Mouse (Mus musculus): ENCODE data around the gene Pomgnt1. TPM values are rescaled to one million over a fixed set of nuclear protein-coding genes. Genes with fewer than 3 reads are reported as not detected.

The Pomgnt1 gene
- 10 to 100 TPM; 31.4 to 43.1 TPM for polyA plus RNA-seq (2012; fragmentation: generic; extraction: Trizol)

GRCm38 (mm10) chr4:116123602-116124519, at the start of gene Pomgnt1, which contains the start of gene Rad54l:
TSS of gene Pomgnt1 (plus strand) at chr4:116123840.
TSS of gene Rad54l (minus strand) at chr4:116123690.

GRCm38 (mm10) chr4:116074861-116075620, 48.6 kb upstream of the Pomgnt1 start, which contains the start of the genes Uqcrh and Lrrc41:
TSS of gene Uqcrh (minus strand) at chr4:116075071.
TSS of gene Lrrc41 (plus strand) at chr4:116075269.

GRCm38 (mm10) chr4:116151238-116151637, 27.6 kb downstream of the Pomgnt1 start, which contains the start of gene Lurap1:
TSS of gene Lurap1 (minus strand) at chr4:116151338.

GRCm38 (mm10) chr4:116167404-116167803, 43.8 kb downstream of the Pomgnt1 start, which contains the start of gene Tspan1:
TSS of gene Tspan1 (minus strand) at chr4:116167601.

GRCm38 (mm10) chr4:116173072-116173471, 49.4 kb downstream of the Pomgnt1 start, which contains the start of the genes 1700042G07Rik and Gm49337:
TSS of gene 1700042G07Rik (plus strand) at chr4:116173372.
TSS of gene Gm49337 (plus strand) at chr4:116173384.

Other genes with a start within 250 kb of the Pomgnt1 start
- not detected for gene Kncn, start 239.4 kb upstream of the Pomgnt1 start, polyA plus RNA-seq (2012; fragmentation: generic; extraction: Trizol)
- gene 6430628N08Rik, start 233.2 kb upstream of the Pomgnt1 start, polyA plus RNA-seq (2012; fragmentation: generic; extraction: Trizol): not detected
- not detected for gene Dmbx1, start 183.9 kb upstream of the Pomgnt1 start, polyA plus RNA-seq (2012; fragmentation: generic; extraction: Trizol)
- gene Faah, start 105.9 kb upstream of the Pomgnt1 start, polyA plus RNA-seq (2012; fragmentation: generic; extraction: Trizol): 1 to 10 TPM in 1 of 2 experiments, under 1 TPM in 1; 0.33 to 1.7 TPM
- 1 to 10 TPM; 5.8 to 8.9 TPM for gene Nsun4, start 70.0 kb upstream of the Pomgnt1 start, polyA plus RNA-seq (2012; fragmentation: generic; extraction: Trizol)
- gene Uqcrh, start 48.8 kb upstream of the Pomgnt1 start, polyA plus RNA-seq (2012; fragmentation: generic; extraction: Trizol): 100 to 1,000 TPM; 350 to 737 TPM
- 10 to 100 TPM; 30.5 to 43.4 TPM for gene Lrrc41, start 48.6 kb upstream of the Pomgnt1 start, polyA plus RNA-seq (2012; fragmentation: generic; extraction: Trizol)
- 1 to 10 TPM; 4.2 to 5.8 TPM for gene Rad54l, start 150 bp upstream of the Pomgnt1 start, polyA plus RNA-seq (2012; fragmentation: generic; extraction: Trizol)
- 1 to 10 TPM in 1 of 2 experiments, under 1 TPM in 1; 0.32 to 1.1 TPM for gene Lurap1, start 27.5 kb downstream of the Pomgnt1 start, polyA plus RNA-seq (2012; fragmentation: generic; extraction: Trizol)
- under 1 TPM; 0.04 to 0.07 TPM for gene Tspan1, start 43.8 kb downstream of the Pomgnt1 start, polyA plus RNA-seq (2012; fragmentation: generic; extraction: Trizol)
- gene 1700042G07Rik, start 49.5 kb downstream of the Pomgnt1 start, polyA plus RNA-seq (2012; fragmentation: generic; extraction: Trizol): not detected
- gene Gm49337, start 49.5 kb downstream of the Pomgnt1 start, polyA plus RNA-seq (2012; fragmentation: generic; extraction: Trizol): not detected
- 1 to 10 TPM in 1 of 2 experiments, under 1 TPM in 1; 0.19 to 8.3 TPM for gene Pik3r3, start 97.8 kb downstream of the Pomgnt1 start, polyA plus RNA-seq (2012; fragmentation: generic; extraction: Trizol)

Data from C3H10T1/2 (cell line).